Mouse (Mus musculus) frontal cortex, postnatal 36 days (tissue): Measurements from ENCODE around the gene Socs4.

Source experiments
- DNase-seq, 2 experiments: peaks; one replicate each; pipeline ENCODE4 v3.0.0; 2022; ENCODE audit warnings: low spot score in 2 of 2

Socs4 gene

DNA sequence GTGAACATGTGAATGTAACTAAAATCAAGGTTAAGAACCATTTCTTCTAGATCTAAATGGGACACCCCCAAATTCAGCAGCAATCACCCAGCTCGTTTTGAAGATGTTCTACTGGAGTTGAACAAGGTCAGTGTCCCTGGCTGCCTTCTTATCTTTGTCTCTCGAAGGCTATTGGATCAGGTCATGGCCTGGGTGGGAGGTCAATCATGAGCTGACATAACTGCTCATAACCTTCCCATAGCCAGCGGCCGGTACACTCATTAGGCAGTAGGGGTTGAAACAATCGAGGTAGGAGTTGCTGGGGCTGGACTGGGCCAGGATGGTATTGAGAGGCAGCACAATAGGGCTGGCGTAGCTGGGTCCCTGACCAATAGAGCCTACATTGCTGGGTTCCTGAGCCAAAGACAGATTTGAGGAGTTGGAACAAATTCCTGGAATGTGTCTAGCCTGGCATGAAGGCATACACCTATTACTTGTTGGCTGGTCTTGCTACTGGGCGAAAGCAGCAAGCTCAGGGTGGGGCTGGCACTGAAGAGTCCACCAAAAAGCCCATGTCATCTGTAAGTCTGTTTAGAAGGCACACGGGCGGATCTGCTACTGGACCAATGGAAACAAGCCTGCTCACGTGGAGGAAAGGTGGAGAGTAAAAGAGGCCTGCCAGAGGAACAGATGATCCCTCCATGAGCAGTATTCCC, 63.6 kb downstream of the Socs4 start:
- no peak for DNase-seq

GRCm38 (mm10) chr14:47341811-47342291, 65.1 kb downstream of the Socs4 start:
- DNase-seq = no peak
